Mouse (Mus musculus): ENCODE data around the gene Pde1b.

GRCm38 (mm10) chr15:103484490-103484889 is 18.3 kb upstream of the Pde1b start:
- TF ChIP-seq CTCF (IDR thresholded peaks at IDR 0.05; ENCODE audit: low read depth) (no peak), EP300 (IDR thresholded peaks at IDR 0.05; ENCODE audit: low read depth) (no peak)
